Mouse (Mus musculus) ES-Bruce4 (cell line): ENCODE data around the gene Ndufs4. TPM values are rescaled to one million over a fixed set of nuclear protein-coding genes. Genes with fewer than 3 reads are reported as not detected.

Source experiments
- H3K27ac ChIP-seq: 2 replicates; pipeline ENCODE4 v1.5.1; 2012; ENCODE audit warnings: low read length, inconsistent platforms; ENCODE audit not compliant: insufficient read depth
- H3K27me3 ChIP-seq: 2 replicates; pipeline ENCODE4 v1.6.1; 2012; ENCODE audit warnings: mild to moderate bottlenecking, low read length, inconsistent platforms; ENCODE audit not compliant: control insufficient read depth, poor library complexity, insufficient read depth, severe bottlenecking
- H3K36me3 ChIP-seq: 2 replicates; pipeline ENCODE4 v1.6.1; 2012; ENCODE audit warnings: inconsistent platforms, mild to moderate bottlenecking, low read length, moderate library complexity; ENCODE audit not compliant: control insufficient read depth, poor library complexity, insufficient read depth, severe bottlenecking
- H3K4me1 ChIP-seq: one replicate; pipeline ENCODE4 v1.8.1; 2011; ENCODE audit warnings: low read length; ENCODE audit not compliant: control insufficient read depth, insufficient read depth
- H3K4me3 ChIP-seq: 2 replicates; pipeline ENCODE4 v1.5.1; 2011; ENCODE audit warnings: low read depth, mild to moderate bottlenecking, low read length
- H3K9ac ChIP-seq: 2 replicates; pipeline ENCODE4 v1.6.1; 2012; ENCODE audit warnings: low read depth, mild to moderate bottlenecking, inconsistent platforms; ENCODE audit not compliant: poor library complexity, severe bottlenecking
- H3K9me3 ChIP-seq: replicated peaks from 2 replicates; pipeline ENCODE4 v1.6.1; 2012; ENCODE audit warnings: mild to moderate bottlenecking, low read length, inconsistent platforms; ENCODE audit not compliant: control insufficient read depth, poor library complexity, insufficient read depth, severe bottlenecking
- CTCF ChIP-seq: IDR thresholded peaks from one replicate; pipeline ENCODE4 v1.8.1; 2011; ENCODE audit warnings: low read depth, low read length
- EP300 ChIP-seq: IDR thresholded peaks from 2 replicates; pipeline ENCODE4 v1.6.1; 2011; ENCODE audit warnings: low read depth, low read length; ENCODE audit not compliant: insufficient read depth
- POLR2A ChIP-seq: IDR thresholded peaks from one replicate; pipeline ENCODE4 v1.8.1; 2011; ENCODE audit warnings: low read length; ENCODE audit not compliant: insufficient read depth
- polyA plus RNA-seq: library from polyadenylated mRNA; stranded (reverse); fragments of >200 nt; gene quantifications from 2 replicates; pipeline ENCODE4 v1.2.4, GENCODE M21; 2011; ENCODE audit warnings: low read depth; ENCODE audit not compliant: missing spikeins, insufficient read depth, insufficient read length

Gene Ndufs4
- polyA plus RNA-seq, 1 experiment: 137 TPM

DNA sequence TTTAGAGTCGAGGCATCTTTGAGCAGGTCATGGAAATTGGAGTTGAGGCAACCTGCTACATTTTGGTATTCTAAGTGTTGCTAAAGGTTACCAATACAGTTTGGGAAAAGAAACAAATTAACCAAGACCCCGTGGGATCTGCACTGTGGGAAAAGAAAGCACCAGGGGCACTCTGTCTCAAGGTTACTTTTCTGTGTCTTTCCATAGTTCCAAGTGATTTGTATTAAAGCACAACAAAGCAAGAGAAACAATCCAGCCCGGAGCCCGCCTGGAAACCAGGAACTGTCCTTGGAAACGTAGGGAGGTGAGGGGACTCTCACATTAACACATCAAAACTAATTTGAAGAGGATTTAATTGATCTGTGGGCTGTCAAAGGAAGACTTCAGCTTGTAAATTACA, 18.8 kb upstream of the Ndufs4 start:
- peaks cover 2% of the 10 kb centered on the region for H3K4me1 ChIP-seq
- H3K4me3 ChIP-seq: no peak overlapping the region
- TF ChIP-seq EP300 (0 out of 2 replicates have a peak, but pooled peaks have one; percentile 35), CTCF (no peak), POLR2A (no peak)
- no peaks in the 10 kb centered on the region for H3K36me3 ChIP-seq
- no peak overlapping the region for H3K27ac ChIP-seq
- no peak overlapping the region for H3K9ac ChIP-seq
- peaks cover 2% of the 10 kb centered on the region for H3K27me3 ChIP-seq
- no peaks in the 10 kb centered on the region for H3K9me3 ChIP-seq

DNA sequence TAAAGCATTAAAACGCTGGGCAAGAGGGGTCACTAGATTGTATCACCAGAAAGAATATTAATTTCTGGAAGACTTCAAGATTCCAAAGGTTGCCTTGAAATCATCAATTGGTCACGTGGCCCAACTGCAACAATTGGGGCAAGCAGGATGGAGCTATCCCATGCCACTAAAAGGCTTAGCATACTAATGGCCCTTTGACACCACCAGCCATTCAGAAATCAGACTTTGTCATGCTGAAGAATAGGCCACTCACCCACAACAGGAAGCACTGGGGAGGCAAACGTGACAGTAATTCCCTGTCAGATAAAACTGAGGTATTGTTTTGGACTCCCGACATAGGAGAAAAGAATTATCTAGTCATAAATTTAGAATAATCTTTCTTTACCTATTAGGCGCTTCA, 18.4 kb upstream of the Ndufs4 start:
- no peaks in the 10 kb centered on the region for H3K9me3 ChIP-seq
- no peak overlapping the region for H3K9ac ChIP-seq
- H3K4me1 ChIP-seq: peaks cover 2% of the 10 kb centered on the region
- TF ChIP-seq EP300 (peak; percentile 64; the same call in 1 of the 2 replicates), POLR2A (no peak)
- H3K4me3 ChIP-seq: no peak overlapping the region
- peaks cover 2% of the 10 kb centered on the region for H3K27me3 ChIP-seq
- no peaks in the 10 kb centered on the region for H3K36me3 ChIP-seq
- no peak overlapping the region for H3K27ac ChIP-seq

DNA sequence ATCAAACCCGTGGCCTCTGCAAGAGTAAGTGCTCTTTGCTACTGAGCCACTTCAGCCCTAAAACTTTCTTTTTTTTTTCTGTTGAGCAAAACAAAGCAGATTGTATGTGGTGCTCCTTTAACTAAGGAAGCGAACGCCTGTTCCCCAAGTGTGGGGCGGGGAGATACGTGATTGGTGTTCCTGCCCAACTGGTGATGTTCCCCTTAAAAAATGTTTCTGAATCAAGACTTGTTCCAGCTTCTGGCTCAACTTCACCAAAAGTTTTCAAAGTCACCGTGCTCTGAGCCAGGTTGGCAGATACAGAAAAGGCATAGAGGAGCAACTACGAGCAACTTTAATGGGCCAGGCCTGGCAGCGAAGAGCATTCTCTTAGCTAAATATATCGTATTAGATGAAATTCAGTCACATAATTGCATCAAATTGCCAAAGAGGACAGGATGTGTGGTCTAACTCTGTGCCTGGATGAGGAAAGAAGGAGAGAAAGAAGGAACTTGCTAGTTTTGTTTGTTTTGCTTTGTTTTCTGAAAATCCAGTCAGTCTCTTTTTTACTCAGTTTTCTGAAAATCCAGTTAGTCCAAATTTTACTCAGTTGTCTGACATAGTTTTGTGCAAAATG, 17.1 kb upstream of the Ndufs4 start:
- H3K27me3 ChIP-seq: peaks cover 2% of the 10 kb centered on the region
- TF ChIP-seq POLR2A (no peak), EP300 (no peak), CTCF (no peak)
- H3K9me3 ChIP-seq: no peaks in the 10 kb centered on the region
- H3K4me1 ChIP-seq: peaks cover 2% of the 10 kb centered on the region
- H3K4me3 ChIP-seq: no peak overlapping the region
- H3K9ac ChIP-seq: no peak overlapping the region
- no peak overlapping the region for H3K27ac ChIP-seq
- H3K36me3 ChIP-seq: no peaks in the 10 kb centered on the region

DNA sequence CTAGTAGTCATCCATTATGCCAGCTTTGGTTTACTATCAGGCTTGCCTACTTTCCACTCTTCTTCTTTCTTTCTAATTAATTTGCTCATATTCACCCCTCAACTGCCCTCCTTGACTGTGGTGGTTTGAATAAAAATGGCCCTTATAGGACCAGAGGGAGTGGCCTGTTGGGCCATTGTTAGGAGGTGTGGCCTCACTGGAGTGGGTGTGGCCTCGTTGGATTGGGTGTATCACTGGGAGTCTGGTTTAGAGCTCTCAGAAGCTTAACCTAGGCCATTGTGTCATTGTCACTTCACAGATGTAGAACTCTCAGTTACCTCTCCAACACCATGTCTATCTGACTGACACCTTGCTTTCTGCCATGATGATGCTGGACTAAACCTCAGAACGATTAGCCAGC, 10.8 kb upstream of the Ndufs4 start:
- H3K27me3 ChIP-seq: peaks cover 2% of the 10 kb centered on the region
- no peaks in the 10 kb centered on the region for H3K4me1 ChIP-seq
- no peak overlapping the region for H3K27ac ChIP-seq
- no peaks in the 10 kb centered on the region for H3K36me3 ChIP-seq
- H3K9ac ChIP-seq: no peak overlapping the region
- H3K9me3 ChIP-seq: no peaks in the 10 kb centered on the region
- no peak overlapping the region for H3K4me3 ChIP-seq
- TF ChIP-seq POLR2A (no peak), EP300 (no peak), CTCF (no peak)

DNA sequence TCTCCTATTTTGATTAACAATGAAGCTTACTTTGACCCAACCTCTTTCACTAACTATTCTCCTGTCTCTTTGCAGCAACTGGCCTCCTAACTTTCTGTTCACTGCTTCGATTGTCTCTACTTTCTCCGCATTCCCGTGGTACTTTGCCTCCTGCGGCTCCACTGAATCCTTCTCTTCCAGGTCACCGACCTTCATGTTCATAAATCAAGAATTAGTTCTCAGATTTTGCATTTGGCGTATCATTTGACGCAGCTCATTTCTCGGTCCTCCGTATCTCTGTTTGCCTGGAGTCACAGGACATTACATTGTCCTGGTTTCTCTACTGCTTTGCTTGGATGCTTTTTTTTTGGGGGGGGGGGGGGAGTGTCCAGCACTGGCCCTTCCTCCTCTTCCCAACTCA, 9.2 kb upstream of the Ndufs4 start:
- TF ChIP-seq EP300: no peak
- TF ChIP-seq POLR2A: no peak
- TF ChIP-seq CTCF: no peak
- Histone ChIP-seq H3K4me1 (no peaks in the 10 kb centered on the region), H3K27me3 (no peaks in the 10 kb centered on the region), H3K36me3 (no peaks in the 10 kb centered on the region), H3K9me3 (no peaks in the 10 kb centered on the region), H3K4me3 (no peak overlapping the region), H3K27ac (no peak overlapping the region), H3K9ac (no peak overlapping the region)

DNA sequence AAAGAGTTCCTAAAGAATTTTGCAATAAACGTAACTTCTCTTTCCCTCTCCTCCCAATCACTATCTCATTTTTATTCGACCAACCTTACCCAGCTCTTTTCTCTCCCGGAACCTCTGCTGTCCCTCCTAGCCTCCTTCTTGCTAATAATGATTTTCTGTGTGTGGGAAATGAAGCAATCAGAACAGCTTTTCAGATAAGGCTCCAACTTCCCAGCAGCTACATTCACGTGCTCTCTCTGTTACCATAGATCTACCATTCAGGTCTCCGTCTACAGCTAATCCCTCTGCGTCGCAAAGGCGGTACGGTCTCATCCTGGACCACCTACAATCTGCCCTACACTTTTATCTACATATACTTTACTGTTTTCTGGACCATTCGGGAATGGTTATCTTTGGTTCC, 8.8 kb upstream of the Ndufs4 start:
- no peaks in the 10 kb centered on the region for H3K27me3 ChIP-seq
- no peak overlapping the region for H3K4me3 ChIP-seq
- no peaks in the 10 kb centered on the region for H3K4me1 ChIP-seq
- H3K9ac ChIP-seq: no peak overlapping the region
- no peaks in the 10 kb centered on the region for H3K36me3 ChIP-seq
- H3K27ac ChIP-seq: no peak overlapping the region
- TF ChIP-seq POLR2A (no peak), CTCF (no peak), EP300 (no peak)
- no peaks in the 10 kb centered on the region for H3K9me3 ChIP-seq
